Mouse (Mus musculus) adrenal gland, postnatal 10 days (tissue): Measurements from ENCODE around the gene Dhx57. TPM values are rescaled to one million over a fixed set of nuclear protein-coding genes. Genes with fewer than 3 reads are reported as not detected.
"Not testable (repeated sequence)": the region's sequence is repeated elsewhere in the genome, so short reads cannot be mapped to it uniquely, and the experiment has no call there.

ENCODE experiments used
- DNase-seq: peaks from one replicate; pipeline ENCODE4 v3.0.0; 2021; ENCODE audit warnings: mixed read lengths
- total RNA-seq, 2 experiments: library from RNA; stranded (reverse); gene quantifications; 2 replicates each; pipeline ENCODE4 v1.2.3; 2021

The Dhx57 gene
- total RNA-seq, 2 experiments from 2014 or later: 12.6 to 15.8 TPM

DNA sequence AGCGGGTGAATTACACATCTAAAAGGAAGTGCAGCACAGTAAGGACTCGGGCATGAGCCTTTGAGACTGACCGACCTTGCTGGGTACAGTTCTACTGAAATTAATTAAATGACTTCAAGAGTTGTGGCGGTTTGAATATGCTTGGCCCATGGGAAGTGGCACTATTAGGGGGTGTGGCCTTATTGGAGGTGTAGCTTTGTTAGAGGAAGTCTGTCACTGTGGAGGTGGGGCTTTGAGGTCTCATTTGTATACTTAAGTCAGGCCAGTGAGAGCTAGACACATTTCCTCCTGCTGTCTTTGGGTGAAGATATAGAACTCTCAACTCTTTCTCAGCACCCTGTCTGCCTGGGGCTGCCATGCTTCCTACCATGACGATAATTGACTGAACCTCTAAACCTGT, 35.9 kb downstream of the Dhx57 start:
- DNase-seq: no peak

DNA sequence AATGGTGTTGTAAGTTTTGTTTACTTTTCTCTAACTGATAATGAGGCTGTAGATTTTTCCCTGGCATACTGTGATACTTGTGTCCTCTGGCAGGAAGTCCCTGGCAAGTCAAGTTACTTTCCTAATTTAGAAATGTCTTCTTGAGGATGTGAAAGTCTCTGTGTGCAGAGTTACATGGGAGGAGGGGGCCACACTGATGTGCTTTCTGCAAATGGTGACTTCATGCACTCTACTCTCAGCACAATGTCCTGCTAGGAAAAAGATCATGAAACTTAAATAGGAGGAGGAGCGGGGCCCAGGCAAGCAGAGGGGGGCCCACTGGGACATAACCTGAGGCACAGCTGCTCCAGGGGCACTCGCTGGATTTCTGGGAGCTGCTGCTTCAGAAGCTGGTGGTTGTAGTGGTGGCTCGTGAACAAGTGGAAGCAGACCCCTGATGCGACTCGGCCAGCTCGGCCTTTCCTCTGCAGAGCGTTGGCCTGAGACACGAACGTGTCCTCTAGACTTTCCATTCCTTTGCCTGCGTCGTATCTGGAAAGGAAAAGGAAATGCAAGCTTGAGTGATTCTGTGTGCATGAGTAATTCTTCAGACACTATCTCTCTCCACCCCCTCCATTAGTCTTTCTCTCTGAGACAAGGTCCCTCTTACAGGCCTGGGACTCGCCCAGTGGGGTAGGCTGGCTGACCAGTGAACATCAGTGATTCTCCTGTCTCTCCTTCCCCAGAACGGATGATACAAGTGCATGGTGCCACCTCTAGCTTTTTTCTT, 37.3 kb downstream of the Dhx57 start:
- DNase-seq: peak; percentile 36

DNA sequence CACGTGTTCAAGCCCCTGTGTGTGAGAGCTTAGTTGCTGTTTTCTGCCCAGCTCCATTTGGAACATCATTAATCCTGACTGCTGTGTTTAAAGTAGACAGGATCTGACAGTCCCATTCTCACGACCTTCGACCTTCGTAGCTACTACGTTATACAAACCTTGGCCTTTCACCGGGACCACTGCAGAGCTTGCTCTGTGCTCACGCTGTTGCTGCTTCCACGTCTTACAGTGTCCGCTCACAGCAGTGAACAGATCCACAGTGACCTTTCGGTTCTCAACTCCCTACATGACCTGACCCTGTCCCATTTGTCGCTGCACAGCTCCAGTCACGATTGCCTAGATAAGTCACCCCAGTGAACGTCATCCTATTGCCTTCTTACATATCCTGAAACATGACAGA, 47.2 kb downstream of the Dhx57 start:
- no peak for DNase-seq

DNA sequence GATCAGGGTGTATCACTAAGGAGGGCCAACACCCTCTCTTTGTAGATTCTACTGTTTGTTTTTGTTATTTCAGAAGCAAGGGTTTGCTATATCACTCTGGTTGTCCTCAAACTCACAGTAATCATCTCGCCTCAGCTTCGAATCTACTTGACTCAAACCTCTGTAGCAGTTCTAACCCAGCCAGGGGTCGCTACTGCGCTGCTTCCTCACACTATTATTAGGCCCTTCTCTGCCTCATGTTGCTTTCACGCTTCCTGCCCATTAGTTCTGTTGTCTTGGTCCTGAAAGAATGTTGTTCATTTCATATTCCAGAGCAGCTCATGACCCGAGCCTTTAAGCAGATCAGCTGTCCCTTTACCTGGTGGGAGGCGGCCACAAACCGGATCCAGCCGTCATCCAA, 48.7 kb downstream of the Dhx57 start:
- DNase-seq: no peak

DNA sequence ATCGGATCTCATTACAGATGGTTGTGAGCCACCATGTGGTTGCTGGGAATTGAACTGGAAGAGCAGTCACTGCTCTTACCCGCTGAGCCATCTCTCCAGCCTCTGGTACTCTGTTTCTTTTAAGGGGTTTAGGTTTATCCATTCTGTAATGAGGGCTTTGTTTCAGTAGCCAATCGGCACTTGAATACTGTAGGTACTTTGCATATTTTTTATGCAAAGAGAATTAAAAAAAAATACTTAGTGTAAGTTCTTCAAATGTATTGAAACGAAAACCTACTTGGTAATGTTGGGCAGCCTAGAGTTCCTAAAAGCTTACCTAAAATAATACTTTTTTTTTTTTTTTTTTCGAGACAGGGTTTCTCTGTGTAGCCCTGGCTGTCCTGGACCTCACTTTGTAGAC, 52.8 kb downstream of the Dhx57 start:
- DNase-seq: no peak

DNA sequence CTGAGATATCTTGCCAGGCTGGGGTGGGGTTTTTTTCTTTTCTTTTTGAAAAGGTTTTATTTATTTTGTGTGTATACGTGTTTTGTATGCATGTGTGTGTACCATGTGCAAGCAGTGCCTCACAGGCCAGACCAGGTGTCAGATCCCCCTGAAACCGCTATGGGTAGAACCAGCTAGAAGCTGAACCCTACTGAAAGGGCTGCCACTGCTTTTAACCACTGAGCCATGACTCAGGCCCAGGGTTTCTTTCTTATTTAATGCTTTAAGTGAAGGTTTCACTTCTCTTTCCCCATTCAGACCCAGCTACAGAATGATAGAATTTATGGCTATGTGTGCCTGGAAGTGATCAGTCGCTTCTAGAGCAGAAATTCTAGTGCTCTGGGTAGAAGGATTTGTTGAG, 53.5 kb downstream of the Dhx57 start:
- DNase-seq: no peak

DNA sequence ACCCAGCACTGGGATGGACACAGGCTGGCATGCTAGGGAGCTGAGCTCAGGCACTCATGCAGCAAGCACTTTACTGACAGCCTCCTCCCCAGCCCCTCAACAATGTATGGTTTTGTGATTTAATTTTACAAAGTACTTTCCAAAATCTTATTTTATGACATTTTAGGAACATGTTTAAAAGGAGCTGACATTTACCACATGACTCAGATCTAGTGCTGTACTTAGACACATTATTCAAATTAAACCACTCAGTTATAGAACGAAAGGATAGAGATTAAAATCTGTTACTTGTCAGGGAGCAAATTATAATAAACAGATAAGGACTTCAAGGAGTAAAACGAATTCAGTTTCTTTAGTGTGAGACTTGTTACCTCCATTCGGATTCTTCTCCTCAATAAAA, 54.8 kb downstream of the Dhx57 start:
- DNase-seq: no peak

DNA sequence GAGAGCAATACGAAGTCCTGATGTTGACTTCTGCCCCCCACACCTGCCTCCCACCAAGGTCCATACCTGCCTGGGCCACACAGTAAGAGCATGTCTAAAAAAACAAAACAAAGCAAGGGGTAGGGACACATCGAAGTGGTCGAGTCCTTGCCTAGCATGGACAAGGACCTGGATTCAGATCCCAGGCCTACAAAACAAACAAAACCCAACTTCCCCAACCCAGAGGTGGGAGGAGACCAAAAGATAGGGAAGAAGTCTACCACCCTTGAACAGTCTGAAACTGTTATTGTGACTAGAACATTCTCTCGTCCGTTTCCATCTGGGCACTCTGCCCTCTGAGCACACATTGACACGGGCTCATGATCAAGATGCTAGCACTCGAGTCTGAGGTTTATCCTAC, 55.9 kb downstream of the Dhx57 start:
- DNase-seq: no peak

DNA sequence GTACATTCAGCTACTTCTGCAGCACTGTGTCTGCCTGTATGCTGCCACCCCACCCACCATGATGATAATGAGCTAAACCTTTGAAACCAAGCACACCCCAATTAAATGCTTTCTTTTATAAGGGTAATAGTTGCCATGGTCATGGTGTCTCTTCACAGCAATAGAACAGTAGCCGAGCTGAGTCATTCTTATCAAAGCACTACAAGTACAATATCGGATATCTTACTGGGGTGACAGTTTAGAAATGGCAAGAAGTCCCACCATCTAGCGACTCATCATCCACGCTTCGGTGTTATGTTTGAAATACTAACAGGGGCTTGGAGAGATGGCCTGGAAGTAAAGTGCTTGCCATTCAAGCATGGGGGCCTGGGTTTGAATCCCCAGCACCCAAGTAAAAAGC, 56.4 kb downstream of the Dhx57 start:
- no peak for DNase-seq

DNA sequence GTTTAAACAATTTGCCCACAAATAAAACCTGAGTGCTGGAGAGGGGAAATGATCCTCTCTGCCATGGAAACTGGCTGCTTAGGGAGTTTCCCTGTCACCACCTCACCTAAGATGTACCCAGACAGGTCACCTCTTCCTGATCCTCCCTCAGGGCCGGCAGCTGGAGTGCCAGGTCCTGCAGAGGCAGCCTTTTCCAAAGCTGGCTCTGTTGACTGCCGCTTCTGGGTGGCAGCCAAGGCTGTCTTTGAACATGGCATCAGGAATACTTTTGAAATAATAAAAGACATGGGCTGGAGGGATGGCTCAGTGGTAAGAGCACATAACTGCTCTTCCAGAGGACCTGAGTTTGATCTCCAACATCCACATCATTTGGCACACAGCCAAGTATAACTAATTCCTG, 60.9 kb downstream of the Dhx57 start:
- peak; percentile 72 for DNase-seq

DNA sequence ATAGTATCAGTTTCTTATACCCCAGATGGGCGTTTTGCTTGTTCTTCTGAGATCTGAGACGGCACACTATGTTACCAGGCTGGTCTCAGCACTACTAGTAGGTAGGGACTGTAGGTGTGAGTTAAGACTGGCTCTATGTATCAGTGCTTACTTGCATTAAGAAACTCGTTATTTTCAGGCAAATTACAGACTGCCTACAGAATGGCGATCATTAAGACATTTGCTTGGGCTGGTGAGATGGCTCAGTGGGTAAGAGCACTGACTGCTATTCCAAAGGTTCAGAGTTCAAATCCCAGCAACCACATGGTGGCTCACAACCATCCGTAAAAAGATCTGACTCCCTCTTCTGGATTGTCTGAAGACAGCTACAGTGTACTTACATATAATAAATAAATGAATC, 65.1 kb downstream of the Dhx57 start:
- DNase-seq: not testable (repeated sequence)

DNA sequence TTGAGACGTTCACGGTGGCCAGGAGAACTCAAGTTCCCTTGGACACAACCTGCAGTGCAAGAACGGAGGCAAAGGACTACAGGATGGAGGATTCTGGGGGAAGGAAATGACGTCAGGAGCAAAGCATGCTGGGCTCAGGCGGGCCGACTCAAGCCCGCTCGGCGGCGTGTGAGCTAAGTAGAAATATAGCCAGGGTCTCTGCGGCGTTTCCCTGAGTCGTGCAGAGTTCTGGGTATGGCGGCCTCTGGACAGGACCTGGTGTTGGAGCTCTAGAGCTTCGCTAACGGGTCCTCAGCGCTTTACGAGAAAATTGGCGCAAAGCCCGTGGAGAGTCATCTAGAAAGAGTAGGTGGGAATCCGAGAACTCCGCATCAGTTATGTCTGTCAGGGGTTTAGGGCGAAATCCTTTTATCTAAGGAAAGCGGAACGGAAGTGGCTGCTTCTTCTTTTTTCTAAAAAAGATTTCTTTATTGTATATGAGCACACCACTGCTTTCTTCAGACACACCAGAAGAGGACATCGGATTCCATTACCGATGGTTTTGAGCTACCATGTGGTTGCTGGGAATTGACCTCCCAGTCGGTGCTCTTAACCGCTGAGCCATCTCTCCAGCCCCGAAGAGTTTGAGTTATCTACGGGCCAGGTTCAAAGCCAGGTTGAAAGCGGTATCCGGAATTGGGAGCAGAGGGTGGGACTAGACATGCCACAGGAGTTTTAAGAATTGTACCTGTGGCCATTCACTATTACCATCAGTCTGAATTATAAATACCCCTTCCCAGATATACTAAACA, 65.8 kb downstream of the Dhx57 start, which contains the start of gene Gemin6:
TSS of gene Gemin6 (plus strand) at position 116 of the 791 bp plus-strand sequence.
- peak; percentile 90 for DNase-seq

DNA sequence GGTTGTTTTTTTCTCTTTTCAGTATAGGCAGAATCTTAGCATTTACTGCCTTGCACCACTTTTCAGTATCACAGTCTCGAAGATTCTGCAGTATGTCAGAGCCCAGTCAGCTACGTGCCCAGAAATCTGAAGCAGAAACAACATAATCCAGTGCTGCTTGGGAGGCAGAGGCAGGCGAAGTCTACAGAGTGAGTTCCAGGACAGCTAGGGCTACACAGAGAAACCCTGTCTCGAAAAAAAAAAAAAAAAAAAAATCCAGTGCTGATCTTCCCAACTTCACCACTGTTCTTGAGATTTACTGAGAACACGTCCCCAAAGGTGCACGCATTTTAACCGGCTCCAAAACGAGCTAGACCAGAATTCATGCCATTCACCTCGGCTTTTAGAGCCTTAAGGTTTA, 66.4 kb downstream of the Dhx57 start:
- no peak for DNase-seq

DNA sequence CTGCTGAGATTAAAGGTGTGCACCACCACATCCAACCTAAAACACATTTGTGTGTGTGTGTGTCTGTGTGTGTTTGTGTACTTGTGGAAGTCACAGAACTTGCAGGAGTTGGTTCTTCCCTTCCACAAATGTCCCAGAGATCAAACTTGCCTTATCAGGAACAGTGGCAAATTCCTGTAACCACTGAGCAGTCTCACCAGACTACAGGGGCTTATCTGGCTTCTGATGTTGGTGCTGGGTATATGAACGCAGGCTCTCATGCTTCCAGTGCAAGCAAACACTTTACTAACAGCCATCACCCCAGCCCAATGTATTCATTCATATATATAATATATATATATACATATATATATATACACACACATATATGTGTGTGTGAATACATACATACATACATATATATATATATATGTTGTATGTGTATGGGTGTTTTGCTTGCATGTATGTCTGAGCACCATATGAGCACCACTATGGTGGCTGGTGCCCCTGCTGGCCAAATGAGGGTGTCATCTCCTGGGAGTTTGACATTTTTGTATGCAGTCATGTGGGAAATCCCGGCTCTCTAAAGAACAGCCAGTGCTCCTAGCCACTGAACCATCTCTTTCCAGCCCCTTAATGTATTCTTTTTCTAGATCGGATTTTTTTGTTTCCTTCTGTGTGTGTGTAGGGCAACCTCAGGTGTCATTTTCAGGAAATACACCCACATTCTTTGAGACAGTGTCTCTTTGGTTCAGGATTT, 68.2 kb downstream of the Dhx57 start:
- no peak for DNase-seq

DNA sequence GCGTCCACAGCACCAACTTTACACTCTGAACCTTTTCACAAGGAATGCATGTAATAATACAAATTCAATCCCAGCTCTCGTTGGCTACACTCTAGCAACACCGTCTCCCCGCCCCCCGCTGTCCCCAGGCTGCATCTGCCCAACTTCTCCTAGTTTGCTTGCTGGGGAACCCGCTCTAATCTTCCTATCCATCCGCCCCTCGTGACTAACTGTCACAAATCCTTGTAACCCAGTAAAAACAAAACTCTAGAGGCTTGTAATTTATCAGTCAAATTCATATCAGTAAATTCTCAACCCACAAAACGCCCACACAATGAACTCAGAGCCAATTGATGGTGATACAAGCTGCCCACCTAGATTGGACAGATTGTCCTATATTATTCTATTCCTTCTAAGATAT, 69.1 kb downstream of the Dhx57 start:
- DNase-seq: no peak

DNA sequence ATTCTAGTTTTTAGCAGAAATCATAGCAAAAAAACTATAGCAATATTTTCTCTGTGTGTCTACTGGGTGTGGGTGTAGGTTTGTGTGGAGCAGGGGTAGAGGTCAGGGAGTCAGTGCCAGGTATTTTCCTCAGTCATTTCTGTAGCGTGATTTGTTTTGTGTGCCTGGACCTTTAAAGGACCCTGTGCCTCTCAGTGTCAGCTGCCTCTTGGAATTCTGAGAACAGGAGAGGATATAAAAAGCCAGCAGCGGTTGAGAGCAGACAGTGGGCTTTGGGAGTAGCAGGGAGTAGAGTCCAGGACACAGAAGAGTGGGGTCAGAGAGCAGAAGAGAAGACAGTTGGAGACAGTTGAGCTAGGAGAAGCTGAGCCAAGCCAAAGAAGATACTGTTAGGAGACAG, 70.1 kb downstream of the Dhx57 start:
- DNase-seq: no peak

DNA sequence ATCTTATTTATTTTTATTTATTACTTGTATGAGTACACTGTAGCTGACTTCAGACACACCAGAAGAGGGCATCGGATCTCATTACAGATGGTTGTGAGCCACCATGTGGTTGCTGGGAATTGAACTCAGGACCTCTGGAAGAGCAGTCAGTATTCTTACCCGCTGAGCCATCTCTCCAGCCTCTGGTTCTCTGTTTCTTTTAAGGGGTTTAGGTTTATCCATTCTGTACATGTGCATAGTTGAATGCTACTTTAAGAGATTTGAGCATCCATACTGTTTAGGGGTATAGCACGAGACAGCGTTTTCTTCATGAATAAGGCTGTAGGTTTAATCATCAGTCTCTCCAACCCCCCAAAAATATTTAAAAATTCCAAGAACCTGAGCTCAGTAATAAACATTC, 76.3 kb downstream of the Dhx57 start:
- not testable (repeated sequence) for DNase-seq

DNA sequence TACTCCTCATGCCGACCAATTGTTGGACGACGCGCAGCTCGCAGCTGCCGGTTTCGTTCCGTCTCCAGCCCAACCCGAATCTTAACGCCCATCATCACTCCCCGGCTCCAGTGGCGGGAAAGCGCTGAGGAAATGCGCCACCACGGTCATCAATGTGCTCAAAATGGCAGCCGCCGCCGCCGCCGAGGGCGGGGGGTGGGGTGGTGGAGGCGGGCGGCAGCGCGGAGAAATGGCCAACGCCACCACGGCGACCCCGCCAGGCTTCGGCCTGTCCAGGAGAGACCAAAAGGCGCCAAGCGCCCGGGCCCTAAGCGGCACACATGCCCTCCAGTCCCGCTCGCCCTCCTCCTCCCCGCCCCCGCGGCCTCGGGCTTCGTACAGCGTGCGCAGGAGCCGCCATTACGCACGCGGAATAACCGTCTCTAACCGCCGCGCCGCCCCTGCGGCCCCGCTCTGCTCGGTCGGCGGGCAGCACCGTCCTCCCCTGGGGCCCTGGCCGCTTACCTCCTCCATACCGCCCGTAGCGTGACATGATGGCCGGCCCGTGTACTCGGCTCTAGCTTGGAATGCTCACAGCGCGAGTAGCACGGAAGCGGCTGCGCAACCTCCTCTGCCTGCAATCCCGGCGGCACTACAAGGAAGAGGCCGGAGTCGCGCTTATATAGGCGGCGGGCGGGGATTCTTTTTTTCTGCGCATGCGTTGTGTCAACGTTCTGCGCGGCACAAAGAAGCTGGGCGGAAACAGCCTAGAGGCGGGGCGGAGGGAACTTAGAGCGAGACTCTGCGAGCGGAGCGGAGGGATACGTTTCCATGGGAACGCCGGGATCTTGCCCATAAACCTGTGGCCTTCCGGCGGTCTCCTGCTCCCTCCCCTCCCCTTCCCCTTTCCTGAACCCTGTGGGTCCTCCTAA, 83.3 kb downstream of the Dhx57 start, which contains the start of the genes Srsf7 and Ttc39d:
TSS of gene Srsf7 (minus strand) at position 637 of the 911 bp plus-strand sequence.
TSS of gene Ttc39d (plus strand) at position 790 of the 911 bp plus-strand sequence.
- DNase-seq: peak; percentile 99

DNA sequence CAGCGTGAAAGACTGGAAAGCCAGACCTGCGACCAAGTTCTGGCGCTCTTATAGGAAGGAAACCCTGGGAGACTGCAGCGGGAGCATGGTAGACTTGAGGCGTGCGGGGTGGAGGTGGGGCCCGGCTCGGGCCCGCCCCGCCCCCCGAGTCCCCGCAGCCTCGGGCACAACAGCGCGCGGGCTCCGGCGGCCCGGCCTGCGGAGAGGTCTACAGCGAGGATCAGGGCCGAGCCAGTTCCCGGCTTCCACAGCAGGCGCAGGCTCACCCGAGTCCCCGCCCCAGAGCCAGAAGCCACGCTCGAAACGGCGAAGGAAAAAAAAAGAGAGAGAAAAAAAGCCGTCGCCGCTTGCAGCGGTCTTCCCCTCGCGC, 84.0 kb downstream of the Dhx57 start:
- DNase-seq: peak; percentile 77

DNA sequence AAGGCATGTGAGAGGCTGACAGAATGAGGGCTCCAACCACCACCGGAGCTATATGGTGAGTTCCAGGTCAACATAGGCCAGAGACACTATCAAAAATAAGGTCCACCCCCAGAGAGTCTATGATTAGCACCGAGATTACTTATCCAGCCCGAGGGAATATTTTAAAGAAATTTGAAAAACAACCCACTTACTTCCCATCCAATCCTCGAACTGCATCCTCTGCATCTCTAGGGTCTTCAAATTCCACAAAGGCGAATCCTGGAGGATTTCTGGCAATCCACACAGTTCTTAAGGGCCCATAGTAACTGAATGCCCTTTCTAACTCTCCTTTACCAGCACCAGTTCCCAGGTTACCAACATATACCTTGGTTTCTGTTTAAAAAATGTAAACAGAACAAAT, 84.6 kb downstream of the Dhx57 start:
- no peak for DNase-seq

DNA sequence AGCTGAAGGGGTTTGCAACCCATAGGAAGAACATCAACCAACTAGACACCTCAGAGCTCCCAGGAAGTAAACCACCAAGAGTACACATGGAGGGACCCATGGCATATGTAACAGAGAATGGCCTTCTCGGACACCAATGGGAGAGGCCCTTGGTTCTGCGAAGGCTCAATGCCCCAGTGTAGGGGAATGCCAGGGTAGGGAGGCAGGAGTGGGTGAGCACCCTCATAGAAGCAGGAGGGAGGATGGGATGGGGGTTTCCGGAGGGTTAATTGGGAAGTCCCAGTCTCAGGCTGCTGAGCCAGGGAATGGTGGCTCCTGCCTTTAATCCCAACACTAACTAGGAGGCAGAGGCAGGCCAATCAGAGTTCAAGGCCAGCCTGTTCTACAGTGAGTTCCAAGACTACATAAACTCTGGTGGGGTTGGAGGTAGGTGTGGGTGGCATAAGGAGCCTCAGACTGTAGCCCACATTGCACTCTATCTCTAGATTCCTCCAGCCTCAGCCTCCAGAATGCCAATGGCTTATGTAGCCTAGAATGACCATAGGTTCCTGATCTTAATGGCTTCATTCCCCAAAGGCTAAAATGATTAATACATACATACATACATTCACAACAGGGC, 91.0 kb downstream of the Dhx57 start:
- no peak for DNase-seq
